10 mouse cellular contexts compared by ENCODE assay signal in the genomic region with DNA sequence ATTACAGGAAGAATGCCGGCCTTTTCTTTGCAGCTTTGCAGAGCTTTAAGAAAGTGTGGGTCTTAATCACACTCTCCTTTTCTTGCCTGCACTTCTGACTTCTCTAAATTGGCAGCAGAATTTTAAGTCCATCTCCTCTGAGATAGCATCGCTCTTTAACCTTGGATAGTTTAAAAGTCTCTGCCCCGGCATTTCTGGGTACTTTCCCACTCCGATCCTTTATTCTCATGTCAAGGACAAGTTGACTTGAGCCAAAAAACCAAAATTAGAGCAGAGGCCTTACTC.
DNase-seq lines count a peak whose midpoint lies in the region; ATAC-seq and TF ChIP-seq lines count a peak whose summit lies in the region.
"Had no signal": no experiment of that assay in that cellular context is flagged by ENCODE, and none has a peak within 500 bp of the region (broad histone marks: within the 10 kb centered on the region; RNA-seq: fewer than 3 reads in every experiment).

No protein-coding gene starts in this region.

- H3K9ac ChIP-seq in lung, embryonic 15.5 days: no peak overlapping the region

- DNase-seq in cerebellum, adult 2 months: peak; percentile 32 to 45
- DNase-seq in cerebellum, adult 9-10 months: no peak
- DNase-seq in lung, adult 2 months: no peak
- peak; percentile 22 for DNase-seq in hindbrain, embryonic 10.5 days (ENCODE audit: low spot score)
- peak; percentile 32 for DNase-seq in neural tube, embryonic 10.5 days (ENCODE audit: extremely low spot score, low spot score)
- DNase-seq in spleen, postnatal 14 days (ENCODE audit: low spot score in 2 of 2): no peak
- DNase-seq in embryo, embryonic 9.5 days (ENCODE audit: extremely low spot score): no peak
- DNase-seq: cerebellum, adult 11 months had no signal

- no peak for ATAC-seq in lung, embryonic 15.5 days (ENCODE audit: borderline replicate concordance, extremely low read depth, low FRiP score, low TSS enrichment)

- H3K9me3 ChIP-seq in lung, embryonic 15.5 days: no peaks in the 10 kb centered on the region
- no peaks in the 10 kb centered on the region for H3K9me3 ChIP-seq in hindbrain, embryonic 10.5 days

- H3K4me3 ChIP-seq in cerebellum, adult 2 months (replicated peaks; ENCODE audit: insufficient read depth, low read depth, low read length): no peak overlapping the region
- no peak overlapping the region for H3K4me3 ChIP-seq in lung, embryonic 15.5 days
- no peak overlapping the region for H3K4me3 ChIP-seq in lung, adult 2 months (replicated peaks; ENCODE audit: extremely low read depth, low read depth, low read length)
- 0 out of 2 replicates have a peak overlapping the region, but pooled peaks have one; percentile 21 for H3K4me3 ChIP-seq in hindbrain, embryonic 10.5 days

- no peak for TF ChIP-seq CTCF in cerebellum, adult 2 months (IDR thresholded peaks at IDR 0.05; ENCODE audit: borderline replicate concordance, insufficient read depth, low read depth, low read length)
- TF ChIP-seq CTCF in lung, adult 2 months (IDR thresholded peaks at IDR 0.05; ENCODE audit: insufficient read depth, low read length): no peak

- WGBS in cerebellum, adult 2 months: 24% methylated on average over 4 of the region's 4 CpGs
- WGBS in lung, embryonic 15.5 days: 19% methylated on average over 4 of the region's 4 CpGs
- 31% methylated on average over 4 of the region's 4 CpGs for WGBS in lung, adult 2 months
- whole genome bisulfite sequencing in hindbrain, embryonic 10.5 days: 10% methylated on average over 4 of the region's 4 CpGs

- no peak overlapping the region for H3K4me2 ChIP-seq in lung, embryonic 15.5 days

- peak overlapping the region; percentile 6; the same call in 1 of the 2 replicates for H3K27ac ChIP-seq in cerebellum, adult 2 months (ENCODE audit: insufficient read depth, low read length)
- peak overlapping the region; percentile 5; the same call in 1 of the 2 replicates for H3K27ac ChIP-seq in lung, embryonic 15.5 days
- no peak overlapping the region for H3K27ac ChIP-seq in hindbrain, embryonic 10.5 days
- H3K27ac ChIP-seq: stomach, postnatal 0 days had no signal

- H3K36me3 ChIP-seq in lung, embryonic 15.5 days: no peaks in the 10 kb centered on the region
- no peaks in the 10 kb centered on the region for H3K36me3 ChIP-seq in hindbrain, embryonic 10.5 days

- H3K4me1 ChIP-seq in cerebellum, adult 2 months (ENCODE audit: control insufficient read depth, insufficient read depth, low read length): peaks cover 6% of the 10 kb centered on the region; the same call in 1 of the 2 replicates
- 0 out of 2 replicates have a peak, but pooled peaks cover 6% of the 10 kb centered on the region for H3K4me1 ChIP-seq in lung, embryonic 15.5 days
- H3K4me1 ChIP-seq in lung, adult 2 months (ENCODE audit: control insufficient read depth, insufficient read depth, low read length): no peaks in the 10 kb centered on the region; the same call in 1 of the 2 replicates
- H3K4me1 ChIP-seq in hindbrain, embryonic 10.5 days (replicated peaks): peaks cover 14% of the 10 kb centered on the region

- no peak for TF ChIP-seq POLR2A in cerebellum, adult 2 months (IDR thresholded peaks at IDR 0.05; ENCODE audit: borderline replicate concordance, insufficient read depth, low read length)
- TF ChIP-seq POLR2A in lung, adult 2 months (IDR thresholded peaks at IDR 0.05; ENCODE audit: borderline replicate concordance, extremely low read depth, low read depth, low read length): no peak

- no peaks in the 10 kb centered on the region for H3K27me3 ChIP-seq in cerebellum, adult 2 months (ENCODE audit: control insufficient read depth, insufficient read depth, low read length)
- no peaks in the 10 kb centered on the region for H3K27me3 ChIP-seq in lung, embryonic 15.5 days
- no peaks in the 10 kb centered on the region for H3K27me3 ChIP-seq in hindbrain, embryonic 10.5 days (ENCODE audit: insufficient read depth, poor library complexity, severe bottlenecking)

Comparison
In these comparisons a context has a peak if more than half of its experiments do, and no peak if none do; other contexts are left out.
1. DNase-seq: peak in cerebellum, adult 2 months (2 of 2), hindbrain, embryonic 10.5 days (single experiment) and neural tube, embryonic 10.5 days (single experiment); none in cerebellum, adult 9-10 months (single experiment), lung, adult 2 months (single experiment), spleen, postnatal 14 days (0 of 2) and embryo, embryonic 9.5 days (single experiment).